Mouse (Mus musculus) spleen, adult 2 months (tissue): ENCODE data around the gene Gatb. TPM values are rescaled to one million over a fixed set of nuclear protein-coding genes. Genes with fewer than 3 reads are reported as not detected.

Experiments used
- DNase-seq, 2 experiments: peaks; one replicate each; pipeline versions ENCODE4 v3.0.0 to v3.0.0-alpha.2; 2012 to 2021; ENCODE audit warnings: low spot score in 2 of 2, low read depth in 1 of 2
- H3K27ac ChIP-seq: fragments of 200-500 bp; 2 replicates; pipeline ENCODE4 v1.5.1; 2012; ENCODE audit warnings: low read length, inconsistent platforms; ENCODE audit not compliant: insufficient read depth
- H3K27me3 ChIP-seq: fragments of 200-500 bp; 2 replicates; pipeline ENCODE4 v1.6.1; 2012; ENCODE audit warnings: mild to moderate bottlenecking, moderate library complexity, low read length, inconsistent platforms; ENCODE audit not compliant: control insufficient read depth, insufficient read depth
- H3K36me3 ChIP-seq: fragments of 200-500 bp; 2 replicates; pipeline ENCODE4 v1.6.1; 2012; ENCODE audit warnings: mild to moderate bottlenecking, low read length, inconsistent platforms; ENCODE audit not compliant: control insufficient read depth, insufficient read depth
- H3K4me1 ChIP-seq: fragments of 200-500 bp; 2 replicates; pipeline ENCODE4 v1.6.1; 2011; ENCODE audit warnings: inconsistent platforms; ENCODE audit not compliant: control insufficient read depth, insufficient read depth, insufficient read length
- H3K4me3 ChIP-seq: fragments of 200-500 bp; 2 replicates; pipeline ENCODE4 v1.5.1; 2011; ENCODE audit warnings: mild to moderate bottlenecking, inconsistent platforms; ENCODE audit not compliant: insufficient read depth, insufficient read length; ENCODE audit errors: extremely low read depth
- CTCF ChIP-seq: fragments of 200-500 bp; IDR thresholded peaks from 2 replicates; pipeline ENCODE4 v1.5.1; 2011; ENCODE audit warnings: mild to moderate bottlenecking, inconsistent platforms; ENCODE audit not compliant: insufficient read depth, insufficient read length, insufficient replicate concordance; ENCODE audit errors: extremely low read depth
- POLR2A ChIP-seq: fragments of 200-500 bp; IDR thresholded peaks from 2 replicates; pipeline ENCODE4 v1.6.1; 2011; ENCODE audit warnings: low read depth, low read length, inconsistent platforms
- WGBS: fragments of 180-500 bp; shearing (Covaris S2); methylation state at CpG from one replicate; pipeline ENCODE4 v1.1.7; 2018; 5-methylcytosine and 5-hydroxymethylcytosine counted together
- polyA plus RNA-seq: library from polyadenylated mRNA; depleted of rRNA; stranded (reverse); fragments of >200 nt; gene quantifications from 2 replicates; pipeline ENCODE4 v1.2.3, GENCODE M21; 2012

Gatb gene
- polyA plus RNA-seq, 1 experiment, result 2.6 TPM

DNA sequence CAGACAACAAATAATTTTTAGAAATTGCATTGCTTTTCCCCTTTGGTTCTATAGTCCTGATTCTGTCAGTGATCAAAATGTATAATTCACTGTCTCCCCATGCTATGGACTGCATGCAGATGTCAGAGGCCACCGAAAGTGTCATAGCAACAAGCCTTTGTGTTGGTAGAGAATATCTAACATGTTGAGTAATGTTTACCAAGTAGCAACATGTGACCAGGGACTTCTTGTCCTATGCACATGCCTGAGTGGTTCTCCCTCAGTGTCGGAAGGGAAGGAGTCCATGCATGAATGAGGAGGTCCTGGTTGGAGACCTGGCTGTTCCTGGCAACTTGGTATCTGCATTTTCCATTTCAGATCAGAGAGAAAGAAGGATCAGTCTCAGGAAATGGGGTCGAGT, 92.2 kb downstream of the Gatb start:
- H3K4me1 ChIP-seq, result no peaks in the 10 kb centered on the region
- TF ChIP-seq POLR2A (no peak), CTCF (no peak)
- WGBS, result 79% methylated on average over 3 of the region's 3 CpGs
- H3K27ac ChIP-seq, result no peak overlapping the region
- DNase-seq, result no peak
- H3K36me3 ChIP-seq, result no peaks in the 10 kb centered on the region
- no peak overlapping the region for H3K4me3 ChIP-seq
- no peaks in the 10 kb centered on the region for H3K27me3 ChIP-seq

GRCm38 (mm10) chr3:85666736-85667135, 92.8 kb downstream of the Gatb start:
- DNase-seq, result no peak
- WGBS, result 86% methylated on average over 12 of the region's 12 CpGs
- Histone ChIP-seq H3K36me3 (no peaks in the 10 kb centered on the region), H3K27me3 (no peaks in the 10 kb centered on the region), H3K4me3 (no peak overlapping the region), H3K4me1 (no peaks in the 10 kb centered on the region), H3K27ac (no peak overlapping the region)
- TF ChIP-seq POLR2A (no peak), CTCF (no peak)

DNA sequence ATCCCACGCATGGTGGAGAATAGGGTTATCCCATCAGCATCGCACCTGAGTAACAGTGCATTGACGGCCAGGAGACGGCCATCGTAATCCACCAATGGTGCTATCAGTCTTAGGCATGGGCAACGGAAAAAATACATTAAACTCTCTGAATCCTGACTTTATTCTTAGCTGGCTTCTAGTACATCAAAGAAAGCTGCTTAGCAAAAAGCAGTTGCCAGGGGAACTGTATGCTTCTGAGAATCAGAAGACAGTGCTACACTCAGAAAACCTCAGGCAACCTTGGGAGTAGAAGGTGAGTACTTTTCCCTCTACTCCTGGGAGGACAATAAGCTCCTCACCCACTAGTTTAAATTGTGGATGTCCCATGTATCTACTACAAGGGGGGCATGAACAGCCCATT, 93.8 kb downstream of the Gatb start:
- H3K4me1 ChIP-seq, result no peaks in the 10 kb centered on the region
- 93% methylated on average over 6 of the region's 6 CpGs for WGBS
- no peak for DNase-seq
- no peak overlapping the region for H3K4me3 ChIP-seq
- TF ChIP-seq CTCF (no peak), POLR2A (no peak)
- no peaks in the 10 kb centered on the region for H3K36me3 ChIP-seq
- H3K27me3 ChIP-seq, result no peaks in the 10 kb centered on the region
- H3K27ac ChIP-seq, result no peak overlapping the region

DNA sequence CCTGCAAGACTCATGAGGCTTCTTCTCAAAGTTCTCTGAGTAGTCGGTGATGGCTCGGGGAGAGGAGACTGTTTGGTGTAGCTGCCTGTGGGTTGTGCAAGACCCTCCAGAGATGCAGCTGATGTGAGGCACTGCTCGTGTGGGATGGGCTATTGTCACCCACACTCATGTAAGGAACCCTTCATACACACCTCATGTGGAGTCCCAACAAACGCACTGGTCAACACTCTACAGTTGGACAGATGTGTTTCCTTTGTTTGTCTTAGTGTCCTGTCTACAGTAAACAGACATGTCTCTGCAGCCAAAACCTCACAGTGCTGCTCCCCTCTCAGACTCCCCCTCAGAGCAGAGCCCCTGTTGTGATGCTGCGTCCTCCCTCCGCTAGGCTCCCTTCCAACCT, 95.9 kb downstream of the Gatb start:
- TF ChIP-seq POLR2A, result no peak
- no peaks in the 10 kb centered on the region for H3K36me3 ChIP-seq
- DNase-seq, result no peak
- no peaks in the 10 kb centered on the region for H3K27me3 ChIP-seq
- H3K4me1 ChIP-seq, result no peaks in the 10 kb centered on the region
- WGBS, result 87% methylated on average over 6 of the region's 6 CpGs
- no peak overlapping the region for H3K27ac ChIP-seq
- H3K4me3 ChIP-seq, result no peak overlapping the region

- DNase-seq, result no peak
- Histone ChIP-seq H3K4me3 (no peak overlapping the region), H3K4me1 (no peaks in the 10 kb centered on the region), H3K36me3 (no peaks in the 10 kb centered on the region), H3K27ac (no peak overlapping the region), H3K27me3 (no peaks in the 10 kb centered on the region)
- whole genome bisulfite sequencing, result 82% methylated on average over 8 of the region's 8 CpGs
- TF ChIP-seq POLR2A (no peak), CTCF (no peak)
Measured at GRCm38 (mm10) chr3:85677133-85677532, 103.2 kb downstream of the Gatb start.

DNA sequence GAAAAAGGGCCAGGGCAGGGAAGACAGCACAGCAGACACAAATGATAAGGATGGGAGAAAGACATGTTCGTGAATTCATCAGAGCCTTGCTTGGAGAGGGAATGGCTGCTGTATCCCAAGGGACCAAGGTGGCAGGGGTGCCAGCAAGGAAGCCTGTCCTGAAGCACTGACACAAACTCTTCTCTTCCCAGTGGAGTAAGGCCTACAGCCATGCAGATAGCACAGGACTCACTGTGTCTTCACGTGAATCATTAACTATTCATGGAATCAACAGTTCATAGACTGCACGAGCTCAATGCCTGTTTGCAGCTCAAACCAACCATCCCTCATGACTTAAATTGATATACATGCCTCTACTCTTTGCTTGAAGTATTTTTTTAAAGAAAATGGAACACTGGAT, 104.0 kb downstream of the Gatb start:
- no peak overlapping the region for H3K4me3 ChIP-seq
- no peaks in the 10 kb centered on the region for H3K4me1 ChIP-seq
- 87% methylated on average over 3 of the region's 3 CpGs for WGBS
- no peaks in the 10 kb centered on the region for H3K27me3 ChIP-seq
- no peak overlapping the region for H3K27ac ChIP-seq
- DNase-seq, result no peak
- TF ChIP-seq POLR2A, result no peak
- TF ChIP-seq CTCF, result no peak
- no peaks in the 10 kb centered on the region for H3K36me3 ChIP-seq

GRCm38 (mm10) chr3:85679312-85679933, 105.5 kb downstream of the Gatb start:
- no peak overlapping the region for H3K4me3 ChIP-seq
- H3K4me1 ChIP-seq, result no peaks in the 10 kb centered on the region
- H3K27ac ChIP-seq, result no peak overlapping the region
- DNase-seq, result no peak
- WGBS, result 90% methylated on average over 8 of the region's 8 CpGs
- no peaks in the 10 kb centered on the region for H3K36me3 ChIP-seq
- H3K27me3 ChIP-seq, result no peaks in the 10 kb centered on the region
- no peak for TF ChIP-seq POLR2A
- no peak for TF ChIP-seq CTCF
